Mouse (Mus musculus) layer of hippocampus, adult 2 months (tissue): ENCODE results near the gene Setd5. TPM values are rescaled to one million over a fixed set of nuclear protein-coding genes. Genes with fewer than 3 reads are reported as not detected.

Source experiments
- DNase-seq, 2 experiments: peaks; one replicate each; pipeline ENCODE4 v3.0.0; 2022; ENCODE audit warnings: low spot score in 2 of 2
- H3K27ac ChIP-seq: fragments of 200-600 bp; 2 replicates; pipeline ENCODE4 v1.8.1; 2022
- H3K4me3 ChIP-seq: fragments of 200-600 bp; 2 replicates; pipeline ENCODE4 v1.8.1; 2022; ENCODE audit warnings: mild to moderate bottlenecking
- CTCF ChIP-seq: fragments of 200-600 bp; conservative IDR thresholded peaks from 2 replicates; pipeline ENCODE4 v1.8.1; 2022; ENCODE audit warnings: antibody characterized with exemption, mild to moderate bottlenecking, moderate library complexity
- total RNA-seq, 2 experiments: library from RNA; stranded (reverse); gene quantifications; 2 replicates each; pipeline ENCODE4 v1.2.3; 2021

Gene Setd5
- total RNA-seq, 2 experiments from 2014 or later: 110 to 113 TPM

DNA sequence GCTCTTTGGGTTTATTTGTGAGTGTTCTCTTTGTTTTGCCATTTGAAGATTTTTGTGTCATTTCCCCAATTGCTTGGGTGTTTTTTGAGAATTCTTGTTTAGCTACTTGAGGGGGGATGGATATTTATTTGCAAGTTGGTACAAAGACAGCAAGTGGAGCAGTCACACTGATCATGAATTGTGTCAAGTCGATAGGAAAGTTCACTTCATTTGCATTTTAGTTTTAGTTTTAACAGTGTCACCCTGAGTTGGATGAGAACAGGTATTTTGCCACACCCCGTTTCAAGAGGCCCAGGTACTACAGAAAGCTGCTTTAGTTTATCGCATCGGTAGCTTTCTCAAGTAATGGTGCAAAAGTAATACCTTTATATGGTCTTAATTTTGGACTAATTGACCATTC is 25.4 kb downstream of the Setd5 start:
- H3K4me3 ChIP-seq: no peak overlapping the region
- no peak for DNase-seq
- H3K27ac ChIP-seq: peak overlapping the region; percentile 28; the same call in 1 of the 2 replicates
- no peak for TF ChIP-seq CTCF

DNA sequence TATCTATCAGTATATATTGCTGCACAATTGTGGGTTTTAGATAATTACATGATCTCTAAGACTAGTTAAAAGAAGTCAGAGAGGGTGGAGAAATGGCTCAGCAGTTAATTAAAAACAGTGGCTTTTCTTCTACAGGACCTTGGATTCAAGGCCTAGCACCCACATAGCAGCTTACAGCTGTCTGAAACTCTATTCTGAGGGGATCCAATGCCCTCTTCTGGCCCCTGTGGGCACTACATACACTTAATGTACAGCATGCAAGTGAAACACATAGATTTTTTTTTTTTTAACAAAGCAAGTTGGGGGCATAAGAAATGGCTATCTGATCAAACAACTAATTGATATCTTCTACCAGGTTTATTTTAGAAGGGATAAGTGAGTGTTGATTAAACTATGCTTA is 26.6 kb downstream of the Setd5 start:
- Histone ChIP-seq H3K27ac (no peak overlapping the region), H3K4me3 (no peak overlapping the region)
- peak; percentile 73 for TF ChIP-seq CTCF
- DNase-seq: peak in 1 of 2 experiments; percentile 21

DNA sequence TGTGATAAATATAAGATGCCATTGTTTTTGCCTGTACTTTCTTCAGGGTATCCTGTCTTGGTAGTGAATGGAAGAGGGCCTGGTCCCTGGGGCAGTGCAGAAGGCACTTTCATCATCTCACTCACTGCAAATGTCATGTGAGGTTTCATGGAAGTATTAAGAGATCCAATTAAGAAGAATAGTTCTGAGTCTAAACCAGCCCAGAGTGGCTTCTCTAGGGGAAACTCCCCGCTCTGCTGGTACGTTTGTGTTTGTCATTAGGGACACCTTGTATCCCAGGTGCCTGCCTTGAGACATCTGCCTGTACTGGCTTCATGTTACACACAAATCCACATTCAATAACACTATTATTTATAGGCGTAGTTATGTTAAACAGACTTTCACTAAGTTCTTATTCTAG is 32.2 kb downstream of the Setd5 start:
- DNase-seq: no peak
- no peak for TF ChIP-seq CTCF
- H3K4me3 ChIP-seq: no peak overlapping the region
- H3K27ac ChIP-seq: no peak overlapping the region

DNA sequence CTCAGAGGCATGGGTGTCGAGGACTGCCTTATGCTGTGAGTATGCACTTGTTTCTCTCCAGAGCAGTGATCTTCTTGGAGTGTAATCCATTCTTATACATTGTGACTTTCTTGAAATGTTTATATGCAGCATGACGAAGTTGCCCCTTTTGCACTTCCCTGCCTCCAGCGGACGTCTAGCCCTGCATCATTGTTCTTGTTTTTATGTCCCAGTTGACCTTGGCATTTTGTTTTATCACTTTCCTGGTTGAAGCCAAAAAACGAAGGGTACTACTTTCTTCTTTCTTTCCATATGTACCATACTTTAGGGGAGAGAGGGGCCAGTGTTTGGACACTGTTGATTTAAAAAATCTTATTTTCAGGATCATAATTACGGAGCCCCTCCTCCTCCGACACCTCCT is 32.8 kb downstream of the Setd5 start:
- TF ChIP-seq CTCF: no peak

DNA sequence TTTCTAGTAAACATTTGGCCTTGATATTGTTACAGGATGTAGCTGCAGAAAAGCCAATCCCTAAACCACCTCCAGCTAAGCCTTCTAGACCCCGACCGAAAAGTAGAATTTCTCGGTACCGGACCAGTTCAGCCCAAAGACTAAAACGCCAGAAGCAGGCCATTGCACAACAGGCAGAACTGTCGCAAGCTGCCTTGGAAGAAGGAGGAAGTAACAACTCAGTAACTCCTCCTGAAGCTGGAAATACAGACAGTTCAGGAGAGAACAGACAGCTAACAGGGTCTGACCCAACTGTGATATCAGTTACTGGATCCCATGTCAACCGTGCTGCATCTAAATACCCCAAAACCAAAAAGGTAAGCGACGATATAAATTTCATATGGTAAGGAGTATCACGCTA is 43.6 kb downstream of the Setd5 start:
- no peak overlapping the region for H3K27ac ChIP-seq
- TF ChIP-seq CTCF: no peak
- no peak for DNase-seq
- H3K4me3 ChIP-seq: no peak overlapping the region

More for the DNA sequence above, 32.8 kb downstream of the Setd5 start:
- H3K4me3 ChIP-seq: no peak overlapping the region
- DNase-seq: no peak
- H3K27ac ChIP-seq: peak overlapping the region; percentile 46; the same call in 1 of the 2 replicates

DNA sequence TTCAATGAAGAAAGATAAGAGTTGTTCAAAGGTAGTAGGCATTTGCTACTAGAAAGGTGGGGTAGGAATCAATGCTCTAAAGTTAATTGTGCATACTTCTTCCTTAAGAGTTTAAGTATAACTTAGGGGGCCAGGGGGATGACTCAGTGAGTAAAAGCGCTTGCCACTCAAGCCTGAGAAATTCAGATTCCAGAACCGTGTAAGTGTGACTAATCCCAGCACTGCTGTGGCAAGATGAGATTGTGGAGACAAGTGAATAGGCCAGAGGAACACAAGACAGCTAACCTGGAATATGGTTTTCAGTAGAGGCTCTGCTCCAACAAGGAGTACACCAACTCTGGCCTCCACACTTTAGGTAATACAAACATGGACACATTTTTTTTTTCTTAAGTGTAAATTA is 56.2 kb downstream of the Setd5 start:
- Histone ChIP-seq H3K4me3 (no peak overlapping the region), H3K27ac (no peak overlapping the region)
- DNase-seq: no peak
- TF ChIP-seq CTCF: no peak

DNA sequence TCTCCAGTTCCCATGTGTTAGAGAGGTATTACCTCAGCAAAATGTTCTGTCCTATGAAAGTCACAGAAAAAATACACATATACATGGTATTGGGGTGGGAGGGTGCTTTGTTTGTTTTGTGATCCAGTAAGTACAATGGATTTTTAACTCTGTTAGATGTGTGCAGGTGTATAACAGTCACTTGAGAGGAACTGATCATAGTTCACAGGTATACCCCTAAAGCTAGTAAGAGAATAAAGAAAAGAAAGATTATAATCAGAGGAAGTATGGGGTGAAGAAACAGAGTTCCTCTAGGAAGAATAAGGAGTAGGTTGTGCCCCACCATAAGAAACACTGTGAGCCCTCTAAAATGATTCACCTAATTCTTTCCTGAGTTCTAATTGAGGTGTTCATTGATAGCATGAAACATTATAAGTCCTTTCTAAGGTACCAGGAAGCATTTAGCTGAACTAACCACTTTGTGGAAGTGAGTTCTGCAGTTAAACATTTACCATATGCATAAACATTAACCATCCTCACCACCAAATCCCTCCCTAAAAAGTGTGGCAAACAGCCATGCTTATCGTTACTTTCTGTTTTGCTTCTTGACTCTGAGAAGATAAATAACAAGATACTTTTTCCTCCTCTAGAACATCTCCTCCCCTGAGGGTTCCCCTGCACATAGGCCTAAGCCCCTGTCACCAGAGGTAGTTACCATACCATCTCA is 64.4 kb downstream of the Setd5 start:
- H3K27ac ChIP-seq: 0 out of 2 replicates have a peak overlapping the region, but pooled peaks have one; percentile 16
- H3K4me3 ChIP-seq: no peak overlapping the region
- no peak for DNase-seq
- no peak for TF ChIP-seq CTCF

DNA sequence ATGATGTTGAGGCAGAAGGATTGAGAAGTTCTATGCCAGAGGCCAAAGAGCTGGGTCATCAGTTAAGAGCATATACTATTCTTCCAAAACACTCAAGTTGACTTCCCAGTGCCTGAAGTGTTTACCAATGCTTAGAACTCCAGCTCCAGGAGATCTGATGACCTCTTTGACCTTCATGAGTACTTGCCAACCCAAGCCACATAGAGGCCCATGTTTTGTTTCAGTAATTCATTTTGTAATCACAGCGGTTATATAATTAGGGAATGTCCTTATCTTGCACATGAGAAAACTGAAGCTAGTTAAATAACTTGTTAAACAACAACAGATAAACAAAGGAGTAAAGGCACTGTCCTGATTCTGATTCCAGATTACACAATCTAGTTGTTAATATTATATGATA is 67.6 kb downstream of the Setd5 start:
- no peak for TF ChIP-seq CTCF
- peak overlapping the region; percentile 77 for H3K27ac ChIP-seq
- no peak overlapping the region for H3K4me3 ChIP-seq
- no peak for DNase-seq

DNA sequence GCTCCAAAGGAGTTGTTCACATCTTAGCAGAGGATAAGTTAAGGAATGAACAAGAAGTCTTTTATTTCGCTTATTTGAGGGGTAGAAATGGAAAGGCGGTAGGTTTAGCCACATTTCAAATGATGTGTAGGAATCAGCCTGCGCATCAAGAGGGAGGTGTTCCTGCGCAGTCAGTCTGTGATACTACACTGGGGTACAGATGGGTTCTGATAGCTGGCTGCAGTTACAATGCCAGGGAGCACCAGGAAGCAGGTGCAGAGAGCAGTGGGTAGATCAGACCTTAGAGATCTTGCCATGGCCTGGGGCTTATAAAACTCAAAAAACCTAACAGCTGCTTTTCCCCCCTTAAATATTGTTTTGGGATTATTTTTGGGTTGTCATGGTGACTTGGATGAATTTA is 68.1 kb downstream of the Setd5 start:
- Histone ChIP-seq H3K27ac (peak overlapping the region; percentile 77), H3K4me3 (no peak overlapping the region)
- TF ChIP-seq CTCF: no peak
- peak; percentile 18 to 26 for DNase-seq

DNA sequence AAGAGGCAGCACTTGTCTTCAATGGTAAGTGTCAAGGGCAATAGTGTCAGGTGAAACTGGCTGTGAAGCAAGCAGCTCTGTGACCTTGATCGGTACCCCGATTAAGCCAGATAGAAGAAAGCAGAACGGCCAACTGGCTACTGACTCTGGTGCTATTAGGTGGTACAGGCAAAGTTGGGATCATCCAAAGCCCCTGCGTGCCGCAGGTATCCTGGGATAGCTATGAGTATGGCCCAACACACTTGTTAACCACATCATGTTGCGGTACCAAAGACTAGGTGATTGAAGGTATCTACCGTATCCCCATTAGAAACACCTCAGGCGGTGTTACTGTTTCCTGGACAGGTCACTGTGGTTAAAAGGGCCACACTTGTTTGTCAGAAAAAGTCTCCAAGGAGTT is 76.9 kb downstream of the Setd5 start:
- Histone ChIP-seq H3K4me3 (no peak overlapping the region), H3K27ac (no peak overlapping the region)
- no peak for TF ChIP-seq CTCF
- DNase-seq: no peak

DNA sequence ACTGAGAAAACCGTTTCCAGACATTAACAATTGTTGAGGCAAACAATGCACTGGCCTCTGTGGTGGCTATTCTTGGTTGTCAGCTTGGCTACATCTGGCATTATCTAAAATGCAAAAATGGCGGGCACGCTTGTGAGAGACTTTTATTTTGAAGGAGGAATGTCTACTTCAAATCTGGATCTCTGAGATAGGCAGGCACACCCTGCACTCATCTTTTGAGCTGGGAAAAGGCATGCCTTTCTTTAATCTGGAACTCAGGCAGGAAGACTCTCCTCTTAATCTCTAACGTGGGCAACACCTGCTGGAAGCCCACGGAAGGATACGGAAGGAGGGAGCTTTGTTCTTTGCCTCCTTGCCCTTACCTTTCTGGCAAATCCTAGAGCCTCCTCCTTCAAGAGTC is 77.7 kb downstream of the Setd5 start:
- Histone ChIP-seq H3K27ac (no peak overlapping the region), H3K4me3 (no peak overlapping the region)
- DNase-seq: no peak
- no peak for TF ChIP-seq CTCF

DNA sequence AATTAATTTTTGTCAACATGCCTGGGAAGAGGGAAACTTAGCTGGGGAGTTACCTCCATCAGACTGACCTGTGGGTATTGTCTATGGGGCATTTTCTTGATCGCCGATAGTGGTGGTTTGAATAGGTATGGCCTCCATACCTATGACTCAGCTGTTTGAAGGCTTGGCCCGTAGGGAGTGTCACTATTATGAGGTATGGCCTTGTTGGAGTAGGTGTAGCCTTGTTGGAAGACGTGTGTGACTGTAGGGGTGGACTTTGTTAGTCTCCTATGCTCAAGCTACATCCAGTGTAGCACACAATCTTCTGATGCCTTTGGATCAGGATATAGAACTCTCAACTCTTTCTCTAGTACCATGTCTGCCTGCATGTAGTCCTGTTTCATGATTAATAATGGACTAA is 78.9 kb downstream of the Setd5 start:
- no peak for TF ChIP-seq CTCF
- no peak for DNase-seq
- Histone ChIP-seq H3K4me3 (no peak overlapping the region), H3K27ac (no peak overlapping the region)

DNA sequence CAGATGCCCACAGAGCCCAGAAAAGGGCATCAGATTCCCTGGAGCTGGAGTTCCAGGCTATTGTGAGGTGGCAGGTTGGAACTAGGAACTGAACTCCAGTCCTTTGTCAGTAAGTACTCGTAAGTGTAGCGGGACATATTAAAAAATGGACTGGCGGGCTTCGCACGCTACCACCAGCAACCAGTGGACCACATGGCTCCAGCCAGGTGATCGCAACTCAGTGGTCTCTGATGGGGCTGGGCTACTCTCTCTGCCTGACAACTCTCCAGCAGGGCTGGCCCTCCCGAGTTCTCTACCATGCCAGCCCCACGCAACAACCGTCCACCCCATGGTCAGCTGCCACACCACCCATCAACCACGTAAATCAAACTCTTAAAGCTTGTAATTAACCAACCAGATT is 82.9 kb downstream of the Setd5 start:
- no peak for DNase-seq
- TF ChIP-seq CTCF: no peak
- no peak overlapping the region for H3K27ac ChIP-seq
- no peak overlapping the region for H3K4me3 ChIP-seq

DNA sequence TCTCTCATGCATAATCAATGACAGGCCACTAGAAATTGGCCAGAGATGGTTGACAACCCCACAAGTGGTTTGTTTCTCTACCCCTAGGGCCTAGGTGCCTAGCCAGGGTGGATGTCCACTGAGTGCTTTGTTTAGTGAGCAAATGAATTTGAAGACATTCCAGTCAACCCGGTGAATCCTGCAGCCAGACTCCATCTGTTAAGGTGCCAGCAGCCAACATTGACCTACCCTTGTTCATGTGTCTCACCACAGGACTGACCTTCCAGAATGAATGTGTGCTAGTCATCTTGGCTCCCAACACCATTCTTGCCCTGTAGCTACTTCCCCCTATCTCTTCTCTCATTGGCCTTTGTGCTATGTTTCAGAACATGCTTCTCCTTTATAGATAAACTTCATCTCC is 84.8 kb downstream of the Setd5 start:
- no peak for DNase-seq
- H3K27ac ChIP-seq: no peak overlapping the region
- TF ChIP-seq CTCF: no peak
- no peak overlapping the region for H3K4me3 ChIP-seq
